Mouse (Mus musculus): ENCODE results near the gene Mettl16. TPM values are rescaled to one million over a fixed set of nuclear protein-coding genes. Genes with fewer than 3 reads are reported as not detected.

The Mettl16 gene
- polyA plus RNA-seq (2016; fragmentation: Nextera tagmentation; extraction: Ambion mirVana) = 46.2 and 53.8 TPM in 2 replicates

GRCm38 (mm10) chr11:74770595-74771207, at the start of gene Mettl16:
Gene Mettl16 (plus strand): TSS chr11:74770830.
- ATAC-seq (ENCODE audit: low FRiP score, low read depth) = peak; percentile 97
- Histone ChIP-seq H3K36me3 (peaks cover 27% of the 10 kb centered on the region), H3K4me2 (replicated peaks) (peak within 1 kb of the TSS; percentile 71), H3K9me3 (no peaks in the 10 kb centered on the region), H3K9ac (peak within 1 kb of the TSS; percentile 81), H3K27me3 (replicated peaks) (no peaks in the 10 kb centered on the region), H3K27ac (peak within 1 kb of the TSS; percentile 57), H3K4me1 (peaks cover 12% of the 10 kb centered on the region), H3K4me3 (peak within 1 kb of the TSS; percentile 66)
- under 1% methylated on average over 43 of the region's 43 CpGs for WGBS

- 77% methylated on average over 2 of the region's 2 CpGs for WGBS
- no peaks in the 10 kb centered on the region for H3K27me3 ChIP-seq (replicated peaks)
- peaks cover 14% of the 10 kb centered on the region for H3K4me1 ChIP-seq
- H3K4me3 ChIP-seq = no peak overlapping the region
- H3K9me3 ChIP-seq = no peaks in the 10 kb centered on the region
- peak overlapping the region; percentile 43 for H3K4me2 ChIP-seq (replicated peaks)
- ATAC-seq (ENCODE audit: low FRiP score, low read depth) = no peak
- no peak overlapping the region for H3K27ac ChIP-seq
- no peak overlapping the region for H3K9ac ChIP-seq
- H3K36me3 ChIP-seq = no peaks in the 10 kb centered on the region
Observed at GRCm38 (mm10) chr11:74721141-74721540, 49.5 kb upstream of the Mettl16 start.

GRCm38 (mm10) chr11:74721971-74722370, 48.7 kb upstream of the Mettl16 start:
- H3K4me1 ChIP-seq = peaks cover 14% of the 10 kb centered on the region
- no peak for ATAC-seq (ENCODE audit: low FRiP score, low read depth)
- no peaks in the 10 kb centered on the region for H3K36me3 ChIP-seq
- no peaks in the 10 kb centered on the region for H3K27me3 ChIP-seq (replicated peaks)
- peak overlapping the region; percentile 78 for H3K4me2 ChIP-seq (replicated peaks)
- 46% methylated on average over 3 of the region's 3 CpGs for WGBS
- no peaks in the 10 kb centered on the region for H3K9me3 ChIP-seq
- H3K4me3 ChIP-seq = peak overlapping the region; percentile 36
- H3K27ac ChIP-seq = no peak overlapping the region
- 0 out of 2 replicates have a peak overlapping the region, but pooled peaks have one; percentile 38 for H3K9ac ChIP-seq

GRCm38 (mm10) chr11:74723357-74724234, 47.0 kb upstream of the Mettl16 start:
- peak overlapping the region; percentile 95 for H3K27ac ChIP-seq
- peak overlapping the region; percentile 99 for H3K9ac ChIP-seq
- under 1% methylated on average over 54 of the region's 75 CpGs for WGBS
- no peaks in the 10 kb centered on the region for H3K36me3 ChIP-seq
- peak overlapping the region; percentile 78 for H3K4me2 ChIP-seq (replicated peaks)
- peak; percentile 84 for ATAC-seq (ENCODE audit: low FRiP score, low read depth)
- H3K4me3 ChIP-seq = peak overlapping the region; percentile 100
- H3K9me3 ChIP-seq = no peaks in the 10 kb centered on the region
- H3K4me1 ChIP-seq = peaks cover 14% of the 10 kb centered on the region
- no peaks in the 10 kb centered on the region for H3K27me3 ChIP-seq (replicated peaks)

GRCm38 (mm10) chr11:74724235-74724791, 46.3 kb upstream of the Mettl16 start, which contains the start of gene Pafah1b1:
Gene Pafah1b1 (minus strand): TSS chr11:74724670.
- Histone ChIP-seq H3K27ac (peak within 1 kb of the TSS; percentile 95), H3K4me1 (peaks cover 14% of the 10 kb centered on the region), H3K9me3 (no peaks in the 10 kb centered on the region), H3K27me3 (replicated peaks) (no peaks in the 10 kb centered on the region), H3K9ac (peak within 1 kb of the TSS; percentile 99), H3K4me3 (peak within 1 kb of the TSS; percentile 100), H3K4me2 (replicated peaks) (peak within 1 kb of the TSS; percentile 78), H3K36me3 (no peaks in the 10 kb centered on the region)
- WGBS = under 1% methylated on average over 48 of the region's 56 CpGs
- peak; percentile 98 for ATAC-seq (ENCODE audit: low FRiP score, low read depth)

- Histone ChIP-seq H3K9me3 (no peaks in the 10 kb centered on the region), H3K4me3 (no peak overlapping the region), H3K36me3 (no peaks in the 10 kb centered on the region), H3K9ac (no peak overlapping the region), H3K27ac (no peak overlapping the region), H3K4me1 (peaks cover 10% of the 10 kb centered on the region), H3K27me3 (replicated peaks) (no peaks in the 10 kb centered on the region), H3K4me2 (replicated peaks) (peak overlapping the region; percentile 78; the same call in 1 of the 2 replicates)
- ATAC-seq (ENCODE audit: low FRiP score, low read depth) = no peak
- WGBS = 72% methylated on average over 5 of the region's 5 CpGs
Observed at GRCm38 (mm10) chr11:74725181-74725580, 45.4 kb upstream of the Mettl16 start.

GRCm38 (mm10) chr11:74734917-74735316, 35.7 kb upstream of the Mettl16 start:
- Histone ChIP-seq H3K4me1 (0 out of 2 replicates have a peak, but pooled peaks cover 5% of the 10 kb centered on the region), H3K4me3 (no peak overlapping the region), H3K9ac (no peak overlapping the region), H3K4me2 (replicated peaks) (peak overlapping the region; percentile 19; the same call in 1 of the 2 replicates), H3K27ac (no peak overlapping the region), H3K9me3 (no peaks in the 10 kb centered on the region), H3K27me3 (replicated peaks) (no peaks in the 10 kb centered on the region), H3K36me3 (no peaks in the 10 kb centered on the region)
- no peak for ATAC-seq (ENCODE audit: low FRiP score, low read depth)
- 16% methylated on average over 7 of the region's 7 CpGs for WGBS

- WGBS = 73% methylated on average over 3 of the region's 3 CpGs
- H3K4me1 ChIP-seq = 0 out of 2 replicates have a peak, but pooled peaks cover 5% of the 10 kb centered on the region
- H3K4me3 ChIP-seq = no peak overlapping the region
- no peaks in the 10 kb centered on the region for H3K36me3 ChIP-seq
- no peaks in the 10 kb centered on the region for H3K9me3 ChIP-seq
- H3K4me2 ChIP-seq (replicated peaks) = no peak overlapping the region
- ATAC-seq (ENCODE audit: low FRiP score, low read depth) = no peak
- H3K27me3 ChIP-seq (replicated peaks) = no peaks in the 10 kb centered on the region
- no peak overlapping the region for H3K27ac ChIP-seq
- no peak overlapping the region for H3K9ac ChIP-seq
Observed at GRCm38 (mm10) chr11:74737861-74738260, 32.8 kb upstream of the Mettl16 start.

GRCm38 (mm10) chr11:74748022-74748421, 22.6 kb upstream of the Mettl16 start:
- Histone ChIP-seq H3K9ac (no peak overlapping the region), H3K4me3 (no peak overlapping the region), H3K27me3 (replicated peaks) (no peaks in the 10 kb centered on the region), H3K4me2 (replicated peaks) (no peak overlapping the region), H3K4me1 (no peaks in the 10 kb centered on the region; the same call in 1 of the 2 replicates), H3K36me3 (no peaks in the 10 kb centered on the region), H3K27ac (no peak overlapping the region), H3K9me3 (no peaks in the 10 kb centered on the region)
- WGBS = 79% methylated on average over 4 of the region's 4 CpGs
- ATAC-seq (ENCODE audit: low FRiP score, low read depth) = no peak

- no peak for ATAC-seq (ENCODE audit: low FRiP score, low read depth)
- no peaks in the 10 kb centered on the region; the same call in 1 of the 2 replicates for H3K4me1 ChIP-seq
- H3K27me3 ChIP-seq (replicated peaks) = no peaks in the 10 kb centered on the region
- H3K4me3 ChIP-seq = no peak overlapping the region
- no peak overlapping the region for H3K4me2 ChIP-seq (replicated peaks)
- H3K9me3 ChIP-seq = no peaks in the 10 kb centered on the region
- WGBS = 84% methylated on average over 13 of the region's 13 CpGs
- H3K27ac ChIP-seq = no peak overlapping the region
- no peaks in the 10 kb centered on the region for H3K36me3 ChIP-seq
- H3K9ac ChIP-seq = no peak overlapping the region
Observed at GRCm38 (mm10) chr11:74749241-74749640, 21.4 kb upstream of the Mettl16 start.

GRCm38 (mm10) chr11:74750662-74751351, 19.8 kb upstream of the Mettl16 start:
- Histone ChIP-seq H3K4me2 (replicated peaks) (no peak overlapping the region), H3K27me3 (replicated peaks) (no peaks in the 10 kb centered on the region), H3K9me3 (no peaks in the 10 kb centered on the region), H3K36me3 (no peaks in the 10 kb centered on the region), H3K4me3 (no peak overlapping the region), H3K4me1 (no peaks in the 10 kb centered on the region; the same call in 1 of the 2 replicates), H3K9ac (no peak overlapping the region), H3K27ac (no peak overlapping the region)
- WGBS = 90% methylated on average over 7 of the region's 7 CpGs
- no peak for ATAC-seq (ENCODE audit: low FRiP score, low read depth)
